Mouse (Mus musculus) forebrain, embryonic 15.5 days (tissue): ENCODE measurements around the gene Naa16. TPM values are rescaled to one million over a fixed set of nuclear protein-coding genes. Genes with fewer than 3 reads are reported as not detected.
A peak's percentile ranks its signal among the peaks of the same experiment; 100 is the strongest.
"Not testable (repeated sequence)": the region's sequence is repeated elsewhere in the genome, so short reads cannot be mapped to it uniquely, and the experiment has no call there.

Source experiments
- ATAC-seq: fragments of 200-750 bp; cut with Nextera tagmentation; replicated peaks from 2 replicates; pipeline ENCODE4 v1.8.0; 2017; ENCODE audit warnings: mild to moderate bottlenecking, moderate TSS enrichment, moderate library complexity
- H3K27ac ChIP-seq: fragments of 300-500 bp; sonication (generic); replicated peaks from 2 replicates; pipeline ENCODE4 v1.5.1; 2015; ENCODE audit warnings: mild to moderate bottlenecking, inconsistent platforms
- H3K27me3 ChIP-seq: fragments of 300-500 bp; sonication (generic); 2 replicates; pipeline ENCODE4 v1.6.1; 2015; ENCODE audit warnings: inconsistent platforms
- H3K36me3 ChIP-seq: fragments of 300-500 bp; sonication (generic); 2 replicates; pipeline ENCODE4 v1.6.1; 2015; ENCODE audit warnings: mild to moderate bottlenecking, inconsistent platforms
- H3K4me1 ChIP-seq: fragments of 300-500 bp; sonication (generic); 2 replicates; pipeline ENCODE4 v1.6.1; 2015; ENCODE audit warnings: inconsistent platforms
- H3K4me2 ChIP-seq: fragments of 300-500 bp; sonication (generic); replicated peaks from 2 replicates; pipeline ENCODE4 v1.6.1; 2015; ENCODE audit warnings: mild to moderate bottlenecking, inconsistent platforms
- H3K4me3 ChIP-seq: fragments of 300-500 bp; sonication (generic); 2 replicates; pipeline ENCODE4 v1.5.1; 2015; ENCODE audit warnings: mild to moderate bottlenecking, inconsistent platforms
- H3K9ac ChIP-seq: fragments of 300-500 bp; sonication (generic); replicated peaks from 2 replicates; pipeline ENCODE4 v1.6.1; 2015; ENCODE audit warnings: mild to moderate bottlenecking, inconsistent platforms
- H3K9me3 ChIP-seq: fragments of 300-500 bp; sonication (generic); 2 replicates; pipeline ENCODE4 v1.6.1; 2016; ENCODE audit warnings: inconsistent platforms
- WGBS: fragments of 180-500 bp; shearing (Covaris S2); methylation state at CpG from one replicate; pipeline ENCODE4 v1.1.7; 2015; ENCODE audit warnings: mixed read lengths; 5-methylcytosine and 5-hydroxymethylcytosine counted together
- polyA plus RNA-seq: library from polyadenylated mRNA; unstranded; fragments of >200 nt; fragmentation: Nextera tagmentation; extraction: Ambion mirVana; gene quantifications from 2 replicates; pipeline ENCODE4 v1.2.1, GENCODE M21; 2015

The Naa16 gene
- 30.2 and 31.5 TPM in 2 replicates for polyA plus RNA-seq

DNA sequence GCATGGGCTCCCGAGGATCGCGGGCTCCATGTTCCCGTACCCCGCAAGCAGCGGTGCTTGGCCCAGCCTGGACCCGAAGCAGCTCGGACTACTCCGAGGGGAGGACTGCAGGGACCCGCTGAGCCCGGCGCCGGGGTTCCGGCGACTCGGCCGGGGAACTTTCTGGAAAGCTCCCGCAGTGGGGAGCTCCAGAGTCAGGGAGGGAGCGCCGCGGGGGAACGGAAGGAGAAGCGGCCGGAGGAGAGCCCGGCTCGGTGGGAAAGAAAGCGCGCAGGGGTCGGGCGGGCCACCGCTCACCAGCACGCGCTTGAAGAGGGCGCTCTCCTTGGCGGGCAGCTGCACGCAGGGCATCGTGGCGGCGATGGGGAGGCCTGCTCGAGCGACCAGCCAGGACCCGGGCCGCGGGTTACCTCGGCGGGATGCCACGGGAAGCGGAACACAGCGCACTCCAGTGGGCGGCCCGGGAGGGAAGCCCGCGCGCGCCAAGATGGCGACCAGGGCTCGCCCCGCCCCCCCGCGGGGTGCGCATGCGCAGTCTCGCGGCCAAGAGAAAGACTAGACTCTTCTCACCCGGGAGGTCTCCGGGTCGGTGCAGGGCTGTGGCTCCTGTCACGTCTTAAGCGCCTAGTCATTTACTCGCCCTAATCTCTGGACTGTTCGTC is at the start of gene Naa16:
Naa16 (minus strand) TSS at position 514 of the 662 bp plus-strand sequence.
- peak; percentile 98 for ATAC-seq
- H3K27ac ChIP-seq: peak within 1 kb of the TSS; percentile 97
- no peaks in the 10 kb centered on the region for H3K27me3 ChIP-seq
- H3K9ac ChIP-seq: peak within 1 kb of the TSS; percentile 86
- peaks cover 15% of the 10 kb centered on the region for H3K4me1 ChIP-seq
- H3K36me3 ChIP-seq: no peaks in the 10 kb centered on the region
- under 1% methylated on average over 66 of the region's 71 CpGs for WGBS
- H3K9me3 ChIP-seq: no peaks in the 10 kb centered on the region
- H3K4me3 ChIP-seq: peak within 1 kb of the TSS; percentile 72
- H3K4me2 ChIP-seq: peak within 1 kb of the TSS; percentile 76

DNA sequence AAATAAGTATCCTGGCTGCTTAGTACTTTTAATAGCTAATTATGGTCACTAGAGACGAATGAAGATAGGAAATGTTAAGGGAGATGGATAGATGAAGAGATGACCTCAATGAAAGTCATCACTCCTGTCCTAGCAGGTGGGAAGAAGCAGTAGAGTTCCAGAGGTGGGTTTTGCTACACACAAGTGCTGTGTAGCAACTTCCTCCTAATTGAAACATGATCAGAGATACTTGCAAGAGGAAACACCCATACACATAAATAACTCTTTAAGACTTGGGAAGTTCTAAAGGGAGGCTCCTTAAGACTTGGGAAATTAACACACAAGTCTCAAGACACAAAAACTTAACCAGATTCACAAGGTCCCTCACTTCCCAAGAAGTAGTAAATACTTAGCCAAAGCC is 43.5 kb upstream of the Naa16 start:
- H3K27me3 ChIP-seq: no peaks in the 10 kb centered on the region
- H3K9ac ChIP-seq: no peak overlapping the region
- H3K36me3 ChIP-seq: no peaks in the 10 kb centered on the region
- WGBS: 81% methylated on average over 1 of the region's 1 CpGs
- H3K4me3 ChIP-seq: no peak overlapping the region
- no peak overlapping the region for H3K27ac ChIP-seq
- H3K4me2 ChIP-seq: no peak overlapping the region
- no peaks in the 10 kb centered on the region for H3K4me1 ChIP-seq
- H3K9me3 ChIP-seq: no peaks in the 10 kb centered on the region
- ATAC-seq: no peak

DNA sequence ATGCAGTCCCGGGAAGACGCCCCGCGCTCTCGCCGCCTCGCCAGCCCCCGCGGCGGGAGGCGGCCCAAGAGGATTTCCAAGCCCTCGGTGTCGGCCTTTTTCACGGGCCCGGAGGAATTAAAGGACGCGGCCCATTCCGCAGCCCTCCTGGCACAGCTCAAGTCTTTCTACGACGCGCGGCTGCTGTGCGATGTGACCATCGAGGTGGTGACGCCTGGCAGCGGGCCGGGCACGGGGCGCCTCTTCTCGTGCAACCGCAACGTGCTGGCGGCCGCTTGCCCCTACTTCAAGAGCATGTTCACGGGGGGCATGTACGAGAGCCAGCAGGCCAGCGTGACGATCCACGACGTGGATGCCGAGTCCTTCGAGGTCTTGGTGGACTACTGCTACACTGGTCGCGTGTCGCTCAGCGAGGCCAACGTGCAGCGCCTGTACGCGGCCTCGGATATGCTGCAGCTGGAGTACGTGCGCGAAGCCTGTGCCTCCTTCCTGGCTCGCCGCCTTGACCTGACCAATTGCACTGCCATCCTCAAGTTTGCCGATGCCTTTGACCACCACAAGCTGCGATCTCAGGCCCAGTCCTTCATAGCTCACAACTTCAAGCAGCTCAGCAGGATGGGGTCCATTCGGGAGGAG is 36.3 kb upstream of the Naa16 start:
- H3K9me3 ChIP-seq: not testable (repeated sequence)
- peak; percentile 64 for ATAC-seq
- 45% methylated on average over 17 of the region's 59 CpGs for WGBS

DNA sequence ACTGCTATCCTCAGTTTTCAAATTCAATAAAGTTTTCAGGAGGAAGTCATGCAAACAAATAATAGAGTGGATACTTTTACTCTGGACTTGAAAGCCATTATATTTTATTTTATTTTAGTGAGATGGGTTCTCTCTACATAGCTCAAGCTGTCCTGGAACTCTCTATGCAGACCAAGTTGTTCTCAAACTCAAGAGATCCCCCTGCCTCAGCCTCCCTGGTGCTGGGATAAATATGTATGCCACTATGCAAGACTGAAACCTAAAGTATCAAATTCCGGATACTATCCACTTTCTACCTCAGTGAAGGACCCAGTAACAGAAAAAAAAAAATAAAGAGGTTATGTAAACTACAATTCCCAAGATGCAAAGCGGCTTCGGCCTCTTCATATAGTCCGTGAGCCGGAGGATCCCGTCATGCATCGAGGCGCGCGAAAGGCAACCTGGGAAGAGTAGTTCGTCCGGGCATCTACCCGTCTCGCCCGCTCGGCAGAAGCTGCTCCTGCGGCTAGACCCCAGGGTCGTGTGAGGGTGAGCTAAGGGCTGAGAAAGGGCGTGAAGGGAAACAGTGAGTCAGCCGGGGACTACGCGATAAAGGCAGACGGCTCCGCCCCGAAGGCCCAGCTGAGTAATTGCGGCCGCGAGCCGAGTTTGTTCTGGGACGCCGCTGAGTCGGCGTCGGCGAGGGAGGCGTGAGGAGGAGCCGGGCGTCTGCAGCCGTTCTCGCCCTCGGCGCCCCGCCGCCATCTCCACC is 35.6 kb upstream of the Naa16 start, which contains the start of gene Kbtbd7:
Kbtbd7 (plus strand) TSS at position 533 of the 751 bp plus-strand sequence.
- ATAC-seq: peak; percentile 99
- Histone ChIP-seq H3K27ac (peak within 1 kb of the TSS; percentile 92), H3K9me3 (no peaks in the 10 kb centered on the region), H3K9ac (peak within 1 kb of the TSS; percentile 80), H3K4me3 (peak within 1 kb of the TSS; percentile 74), H3K4me1 (peaks cover 4% of the 10 kb centered on the region; the same call in 1 of the 2 replicates), H3K27me3 (no peaks in the 10 kb centered on the region), H3K36me3 (peaks cover 13% of the 10 kb centered on the region), H3K4me2 (peak within 1 kb of the TSS; percentile 46)
- WGBS: under 1% methylated on average over 44 of the region's 44 CpGs

More for the DNA sequence above, 36.3 kb upstream of the Naa16 start:
- Histone ChIP-seq H3K4me2 (peak overlapping the region; percentile 46), H3K4me3 (peak overlapping the region; percentile 74), H3K36me3 (peaks cover 13% of the 10 kb centered on the region), H3K27ac (peak overlapping the region; percentile 92), H3K9ac (peak overlapping the region; percentile 80)
- H3K4me1 ChIP-seq, H3K27me3 ChIP-seq: not testable (repeated sequence)

DNA sequence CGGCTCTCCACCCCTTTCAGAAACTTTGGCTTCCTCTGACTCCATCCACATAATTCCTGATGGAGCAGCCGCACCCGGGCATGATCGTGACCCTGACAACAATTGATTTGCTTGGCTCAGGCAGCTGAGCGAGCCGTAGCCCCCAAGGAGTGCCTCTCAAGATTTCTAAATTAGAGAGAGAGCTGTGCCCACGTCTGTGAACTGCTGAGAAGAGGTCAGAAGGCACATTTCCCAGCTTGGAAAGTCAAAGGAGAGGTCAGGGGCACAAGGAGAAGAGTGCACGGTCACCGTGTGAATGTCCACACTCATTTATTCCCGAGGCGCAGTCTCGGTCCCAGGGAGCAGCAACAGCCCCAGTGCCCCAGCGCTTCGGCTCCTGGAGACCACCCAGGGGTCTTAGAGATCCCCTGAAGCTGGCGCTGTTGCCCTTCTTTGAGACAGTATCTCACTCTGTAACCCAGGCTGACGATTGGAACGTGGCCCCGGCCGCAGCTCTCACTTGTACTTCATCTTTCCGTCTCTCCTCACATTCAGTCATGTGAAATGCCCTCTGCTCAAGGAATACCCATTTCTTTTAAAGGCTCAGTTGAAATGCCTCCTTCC is 29.6 kb upstream of the Naa16 start:
- H3K4me2 ChIP-seq: no peak overlapping the region
- H3K36me3 ChIP-seq: no peaks in the 10 kb centered on the region; the same call in 1 of the 2 replicates
- H3K27ac ChIP-seq: no peak overlapping the region
- H3K4me1 ChIP-seq: no peaks in the 10 kb centered on the region
- H3K4me3 ChIP-seq: no peak overlapping the region
- WGBS: 68% methylated on average over 20 of the region's 20 CpGs
- H3K9me3 ChIP-seq: no peaks in the 10 kb centered on the region
- H3K9ac ChIP-seq: no peak overlapping the region
- no peaks in the 10 kb centered on the region for H3K27me3 ChIP-seq
- no peak for ATAC-seq

DNA sequence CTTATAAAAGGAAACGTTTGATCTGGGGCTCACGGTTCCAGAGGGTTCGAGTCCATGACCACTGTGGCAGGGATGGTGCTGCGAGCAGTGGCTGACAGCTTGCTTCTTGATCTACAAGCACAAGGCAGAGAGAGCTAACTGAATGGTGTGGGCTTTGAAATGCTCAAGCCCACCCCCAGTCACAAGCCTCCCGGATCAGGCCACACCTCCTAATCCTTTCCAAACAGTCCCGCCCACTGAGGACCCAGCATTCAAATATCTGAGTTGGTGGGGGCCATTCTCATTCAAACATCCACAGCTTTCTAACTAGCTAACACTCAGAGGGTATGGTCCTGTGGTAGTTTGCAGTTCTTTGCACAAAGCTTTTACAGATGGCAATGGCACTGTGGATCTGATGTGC is 22.5 kb upstream of the Naa16 start:
- Histone ChIP-seq H3K9me3 (no peaks in the 10 kb centered on the region), H3K27ac (no peak overlapping the region), H3K4me3 (no peak overlapping the region), H3K36me3 (peaks cover 12% of the 10 kb centered on the region; the same call in 1 of the 2 replicates), H3K4me2 (no peak overlapping the region), H3K9ac (no peak overlapping the region), H3K27me3 (no peaks in the 10 kb centered on the region), H3K4me1 (no peaks in the 10 kb centered on the region)
- WGBS: 84% methylated on average over 6 of the region's 6 CpGs
- ATAC-seq: no peak

DNA sequence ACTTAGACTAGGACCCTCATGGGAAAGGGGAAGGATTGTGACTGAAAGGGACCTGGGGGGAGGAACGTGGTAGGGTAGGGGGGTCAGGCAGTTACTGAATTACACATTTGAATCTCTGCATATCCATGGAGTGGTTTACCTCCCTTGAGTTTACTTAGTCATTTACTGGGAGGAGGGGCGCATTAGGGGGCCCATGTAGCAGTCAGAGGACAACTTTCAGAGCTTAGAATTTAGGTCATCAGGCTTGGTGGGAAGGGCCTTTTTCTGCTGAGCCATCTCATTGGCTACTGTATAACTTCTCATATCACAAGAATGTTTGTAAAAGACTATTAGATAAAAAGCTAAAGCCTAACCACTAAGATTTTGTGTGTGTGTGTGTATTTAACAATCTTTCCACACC is 20.1 kb upstream of the Naa16 start:
- H3K9me3 ChIP-seq: no peaks in the 10 kb centered on the region
- H3K36me3 ChIP-seq: peaks cover 12% of the 10 kb centered on the region; the same call in 1 of the 2 replicates
- no peak overlapping the region for H3K4me3 ChIP-seq
- no peaks in the 10 kb centered on the region for H3K4me1 ChIP-seq
- H3K27me3 ChIP-seq: no peaks in the 10 kb centered on the region
- ATAC-seq: no peak
- WGBS: 74% methylated on average over 2 of the region's 2 CpGs
- H3K4me2 ChIP-seq: no peak overlapping the region
- H3K27ac ChIP-seq: no peak overlapping the region
- H3K9ac ChIP-seq: no peak overlapping the region

DNA sequence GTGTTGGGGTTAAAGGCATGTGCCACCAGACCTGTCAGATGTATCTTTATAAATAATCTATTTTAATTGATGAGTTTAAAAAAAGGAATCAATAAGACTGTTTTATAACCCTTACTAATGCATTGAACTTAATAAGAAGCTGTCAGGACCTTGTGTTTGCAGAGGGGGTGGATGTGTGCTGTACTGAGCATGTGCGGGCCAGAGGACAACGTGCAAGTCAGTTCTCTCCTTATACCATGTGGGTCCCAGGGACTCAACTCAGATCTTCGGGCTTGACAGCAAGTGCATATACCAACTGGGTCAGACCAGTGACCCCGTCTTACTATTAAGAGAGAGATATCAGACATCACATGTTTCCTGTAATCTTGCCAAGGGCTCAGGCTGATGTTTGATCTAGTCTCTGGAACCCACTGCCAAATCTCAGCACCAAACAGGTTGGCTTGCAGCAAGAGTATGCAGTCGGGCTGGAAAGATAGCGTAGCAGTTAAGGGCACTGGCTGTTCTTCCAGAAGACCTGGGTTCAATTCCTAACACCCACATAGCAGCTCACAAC is 18.8 kb upstream of the Naa16 start:
- no peak overlapping the region for H3K4me3 ChIP-seq
- no peak overlapping the region for H3K27ac ChIP-seq
- H3K36me3 ChIP-seq: peaks cover 12% of the 10 kb centered on the region; the same call in 1 of the 2 replicates
- no peaks in the 10 kb centered on the region for H3K9me3 ChIP-seq
- no peaks in the 10 kb centered on the region for H3K27me3 ChIP-seq
- WGBS: 92% methylated on average over 6 of the region's 6 CpGs
- no peak overlapping the region for H3K9ac ChIP-seq
- no peaks in the 10 kb centered on the region for H3K4me1 ChIP-seq
- no peak for ATAC-seq
- H3K4me2 ChIP-seq: no peak overlapping the region

DNA sequence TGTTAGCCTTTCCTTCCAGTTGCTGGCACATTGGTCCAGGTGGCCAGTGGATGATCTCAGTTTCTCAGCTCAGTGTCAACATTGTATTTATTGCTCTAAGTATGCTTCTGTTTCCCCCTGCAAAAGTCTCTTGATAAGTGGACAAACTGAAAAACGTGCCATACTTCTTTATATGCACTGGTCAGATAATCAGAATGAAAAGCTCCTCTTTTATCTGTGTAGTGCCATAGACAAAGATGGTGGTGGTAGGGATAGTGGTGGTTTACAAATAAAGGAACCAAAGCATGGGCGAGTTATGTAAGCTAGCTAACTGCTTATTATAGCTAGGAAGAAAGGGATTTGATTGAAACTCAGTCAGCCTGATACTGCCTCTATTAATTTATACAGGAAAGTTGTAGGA is 17.1 kb upstream of the Naa16 start:
- WGBS: 75% methylated on average over 2 of the region's 2 CpGs
- H3K9me3 ChIP-seq: no peaks in the 10 kb centered on the region
- ATAC-seq: no peak
- H3K27me3 ChIP-seq: no peaks in the 10 kb centered on the region
- peaks cover 3% of the 10 kb centered on the region; the same call in 1 of the 2 replicates for H3K36me3 ChIP-seq
- H3K4me3 ChIP-seq: no peak overlapping the region
- H3K9ac ChIP-seq: no peak overlapping the region
- no peaks in the 10 kb centered on the region for H3K4me1 ChIP-seq
- H3K27ac ChIP-seq: no peak overlapping the region
- no peak overlapping the region for H3K4me2 ChIP-seq

DNA sequence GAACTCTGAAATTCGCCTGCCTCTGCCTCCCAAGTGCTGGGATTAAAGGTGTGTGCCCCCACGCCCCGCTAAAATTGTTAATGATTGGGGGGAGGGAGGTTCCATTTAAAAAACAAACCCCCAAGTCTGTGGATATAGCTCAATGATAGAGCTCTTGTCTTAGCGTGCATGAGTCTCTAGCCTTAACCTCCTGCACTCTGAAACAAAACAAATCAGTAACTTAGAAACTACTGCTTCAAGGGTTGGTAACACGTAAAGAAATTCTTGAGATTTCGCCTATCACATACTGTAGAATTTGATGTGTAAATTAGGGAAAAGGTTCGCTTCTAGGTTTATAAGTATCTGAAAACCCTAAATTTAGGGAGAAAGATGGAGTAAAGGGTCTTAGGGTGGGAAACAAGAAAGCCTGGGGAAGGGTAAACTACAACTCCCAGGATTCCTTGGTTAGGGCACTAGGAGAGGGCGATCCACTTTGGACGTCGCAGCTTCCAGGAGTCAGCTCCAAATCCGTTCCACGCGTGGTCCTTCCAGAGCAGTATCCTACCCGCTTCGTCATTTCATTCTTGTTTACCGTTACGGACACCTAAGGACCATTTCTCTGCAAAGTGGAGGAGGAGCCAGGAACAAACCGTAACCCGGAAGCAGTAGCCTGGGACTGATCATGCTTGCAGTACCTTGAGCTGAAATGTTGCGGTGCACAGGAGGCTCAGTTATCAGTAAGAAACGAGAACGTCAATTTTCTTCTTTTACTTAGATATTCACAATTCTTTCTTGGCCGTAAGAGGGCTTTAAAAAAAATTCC is 6.9 kb upstream of the Naa16 start, which contains the start of gene Mtrf1:
Mtrf1 (plus strand) TSS at position 452 of the 802 bp plus-strand sequence.
- peak; percentile 96 for ATAC-seq
- Histone ChIP-seq H3K27ac (peak within 1 kb of the TSS; percentile 87), H3K9me3 (no peaks in the 10 kb centered on the region), H3K4me3 (peak within 1 kb of the TSS; percentile 47), H3K27me3 (no peaks in the 10 kb centered on the region), H3K9ac (peak within 1 kb of the TSS; percentile 49), H3K4me1 (peaks cover 8% of the 10 kb centered on the region), H3K4me2 (peak within 1 kb of the TSS; percentile 49), H3K36me3 (peaks cover 5% of the 10 kb centered on the region)
- 21% methylated on average over 23 of the region's 23 CpGs for WGBS

DNA sequence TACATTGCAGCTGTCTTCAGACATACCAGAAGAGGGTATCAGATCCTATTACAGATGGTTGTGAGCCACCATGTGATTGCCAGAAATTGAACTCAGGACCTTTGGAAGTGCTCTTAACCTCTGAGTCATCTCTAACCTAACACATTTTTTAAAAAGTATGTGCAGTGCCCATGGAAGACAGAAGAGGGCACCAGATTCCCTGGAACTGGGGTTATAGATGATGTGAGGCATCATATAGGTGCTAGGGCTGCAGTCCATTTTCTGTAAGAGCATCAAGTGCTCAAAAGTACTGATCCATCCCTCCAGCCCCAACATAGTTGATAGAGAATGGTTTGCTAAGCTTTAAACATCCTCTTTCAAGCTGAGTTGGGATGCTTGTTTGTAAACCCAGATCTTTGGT is 4.0 kb upstream of the Naa16 start:
- Histone ChIP-seq H3K9ac (no peak overlapping the region), H3K4me1 (peaks cover 10% of the 10 kb centered on the region), H3K36me3 (no peaks in the 10 kb centered on the region), H3K4me2 (no peak overlapping the region), H3K27me3 (no peaks in the 10 kb centered on the region), H3K27ac (no peak overlapping the region), H3K9me3 (no peaks in the 10 kb centered on the region), H3K4me3 (no peak overlapping the region)
- no peak for ATAC-seq
